ENCODE assay signal across 41 mouse cellular contexts in the genomic region with DNA sequence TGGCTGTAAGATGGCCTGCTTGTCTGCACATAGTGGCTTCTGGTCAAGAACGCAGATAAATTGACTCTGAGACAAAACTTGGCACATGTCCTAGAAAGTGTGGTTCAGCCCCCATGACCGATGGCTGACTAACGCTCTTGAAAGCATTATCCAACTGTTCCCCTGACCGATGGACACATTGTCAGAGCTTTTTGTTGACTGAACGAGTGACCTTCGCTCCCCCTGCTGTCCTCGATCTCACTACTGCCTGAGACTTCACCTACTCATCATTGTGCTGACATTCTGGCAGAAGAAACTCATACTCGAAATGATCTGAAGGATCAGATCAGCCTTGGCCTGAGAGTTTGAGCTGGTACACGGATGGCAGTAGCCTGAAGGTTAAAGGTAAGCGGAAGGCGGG. TPM values are rescaled to one million over a fixed set of nuclear protein-coding genes. Genes with fewer than 3 reads are reported as not detected.
"Had no signal": no experiment of that assay in that cellular context is flagged by ENCODE, and none has a peak within 500 bp of the region (broad histone marks: within the 10 kb centered on the region; RNA-seq: fewer than 3 reads in every experiment).

No protein-coding gene starts in this region.

RNA-seq across cellular contexts. Expression of a gene that starts 14.5 kb away (rescaled TPM):
- total RNA-seq: heart, postnatal 10 days; heart, postnatal 14 days; heart, postnatal 25 days; heart, postnatal 36 days; heart, postnatal 4 days; hematopoietic stem cell, adult 5-6 weeks; hindbrain, postnatal 0 days; layer of hippocampus, adult 18-20 months; layer of hippocampus, adult 2 months; layer of hippocampus, adult 8-10 months; layer of hippocampus, postnatal 10 days; layer of hippocampus, postnatal 14 days; layer of hippocampus, postnatal 25 days; layer of hippocampus, postnatal 36 days; left cerebral cortex, adult 18-20 months; left cerebral cortex, adult 2 months; left cerebral cortex, adult 8-10 months had no signal
- polyA plus RNA-seq: heart, embryonic 12.5 days; heart, embryonic 13.5 days; heart, embryonic 14.5 days; heart, embryonic 15.5 days; heart, embryonic 16.5 days; heart, postnatal 0 days; hindbrain, embryonic 10.5 days; hindbrain, embryonic 11.5 days; hindbrain, embryonic 12.5 days; hindbrain, embryonic 13.5 days; hindbrain, embryonic 14.5 days; hindbrain, embryonic 15.5 days; hindbrain, embryonic 16.5 days; hindbrain, postnatal 0 days; inflammation-experienced regulatory T-cells, adult 6 months; intestine, embryonic 14.5 days; intestine, embryonic 15.5 days; intestine, embryonic 16.5 days; intestine, postnatal 0 days; kidney, adult 2 months; kidney, embryonic 14.5 days; kidney, embryonic 15.5 days; kidney, embryonic 16.5 days; kidney, postnatal 0 days; large intestine, adult 2 months had no signal

RNA-seq across cellular contexts. Expression of a gene that starts 14.6 kb away (rescaled TPM):
- total RNA-seq: heart, postnatal 10 days; heart, postnatal 14 days; heart, postnatal 25 days; heart, postnatal 36 days; heart, postnatal 4 days; hematopoietic stem cell, adult 5-6 weeks; hindbrain, postnatal 0 days; layer of hippocampus, adult 18-20 months; layer of hippocampus, adult 2 months; layer of hippocampus, adult 8-10 months; layer of hippocampus, postnatal 10 days; layer of hippocampus, postnatal 14 days; layer of hippocampus, postnatal 25 days; layer of hippocampus, postnatal 36 days; left cerebral cortex, adult 18-20 months; left cerebral cortex, adult 2 months; left cerebral cortex, adult 8-10 months had no signal
- polyA plus RNA-seq: heart, embryonic 12.5 days; heart, embryonic 13.5 days; heart, embryonic 14.5 days; heart, embryonic 15.5 days; heart, embryonic 16.5 days; heart, postnatal 0 days; hindbrain, embryonic 10.5 days; hindbrain, embryonic 11.5 days; hindbrain, embryonic 12.5 days; hindbrain, embryonic 13.5 days; hindbrain, embryonic 14.5 days; hindbrain, embryonic 15.5 days; hindbrain, embryonic 16.5 days; hindbrain, postnatal 0 days; inflammation-experienced regulatory T-cells, adult 6 months; intestine, embryonic 14.5 days; intestine, embryonic 15.5 days; intestine, embryonic 16.5 days; intestine, postnatal 0 days; kidney, adult 2 months; kidney, embryonic 14.5 days; kidney, embryonic 15.5 days; kidney, embryonic 16.5 days; kidney, postnatal 0 days; large intestine, adult 2 months had no signal

RNA-seq across cellular contexts. Expression of a gene that starts 56.5 kb away (rescaled TPM):
- total RNA-seq: heart, postnatal 10 days; heart, postnatal 14 days; heart, postnatal 25 days; heart, postnatal 36 days; heart, postnatal 4 days; hematopoietic stem cell, adult 5-6 weeks; hindbrain, postnatal 0 days; layer of hippocampus, adult 18-20 months; layer of hippocampus, adult 2 months; layer of hippocampus, adult 8-10 months; layer of hippocampus, postnatal 10 days; layer of hippocampus, postnatal 14 days; layer of hippocampus, postnatal 25 days; layer of hippocampus, postnatal 36 days; left cerebral cortex, adult 18-20 months; left cerebral cortex, adult 2 months; left cerebral cortex, adult 8-10 months had no signal
- polyA plus RNA-seq: heart, embryonic 12.5 days; heart, embryonic 13.5 days; heart, embryonic 14.5 days; heart, embryonic 15.5 days; heart, embryonic 16.5 days; heart, postnatal 0 days; hindbrain, embryonic 10.5 days; hindbrain, embryonic 11.5 days; hindbrain, embryonic 12.5 days; hindbrain, embryonic 13.5 days; hindbrain, embryonic 14.5 days; hindbrain, embryonic 15.5 days; hindbrain, embryonic 16.5 days; hindbrain, postnatal 0 days; inflammation-experienced regulatory T-cells, adult 6 months; intestine, embryonic 14.5 days; intestine, embryonic 15.5 days; intestine, embryonic 16.5 days; intestine, postnatal 0 days; kidney, adult 2 months; kidney, embryonic 14.5 days; kidney, embryonic 15.5 days; kidney, embryonic 16.5 days; kidney, postnatal 0 days; large intestine, adult 2 months had no signal
